Mouse (Mus musculus) heart, adult 2 months (tissue): Measurements from ENCODE around the gene Cct4.

ENCODE experiments used
- CTCF ChIP-seq: fragments of 200-600 bp; IDR thresholded peaks from 2 replicates; pipeline ENCODE4 v1.8.1; 2022; ENCODE audit warnings: antibody characterized with exemption, mild to moderate bottlenecking, moderate library complexity
- EP300 ChIP-seq: fragments of 200-500 bp; IDR thresholded peaks from 2 replicates; pipeline ENCODE4 v1.6.1; 2011; ENCODE audit warnings: low read depth, low read length, control low read depth; ENCODE audit not compliant: insufficient read depth
- POLR2A ChIP-seq: fragments of 200-500 bp; IDR thresholded peaks from 2 replicates; pipeline ENCODE4 v1.6.1; 2011; ENCODE audit warnings: mild to moderate bottlenecking, low read depth, low read length, control low read depth; ENCODE audit not compliant: insufficient read depth

DNA sequence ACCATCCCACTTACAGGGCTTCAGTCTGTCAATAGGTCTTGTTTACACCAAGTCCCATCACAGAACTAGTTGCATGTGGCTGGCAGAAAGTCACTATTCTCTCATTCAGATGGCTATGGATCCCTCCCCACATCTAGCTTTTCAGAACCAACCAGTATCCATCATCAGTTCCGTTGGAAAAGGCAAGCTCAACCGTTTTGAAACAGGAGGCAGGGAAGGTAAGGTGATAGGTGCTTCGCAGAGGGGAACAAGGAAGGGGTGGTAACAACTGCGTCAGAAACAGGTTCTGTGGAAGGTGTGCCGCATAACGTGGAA lies 16.8 kb downstream of the Cct4 start:
- TF ChIP-seq POLR2A: no peak
- TF ChIP-seq CTCF: no peak
- no peak for TF ChIP-seq EP300
